Mouse (Mus musculus): Measurements from ENCODE around the gene Rasgef1c. TPM values are rescaled to one million over a fixed set of nuclear protein-coding genes. Genes with fewer than 3 reads are reported as not detected.

Rasgef1c gene
- total and polyA plus RNA-seq, 2 experiments from 2014 or later = not detected

DNA sequence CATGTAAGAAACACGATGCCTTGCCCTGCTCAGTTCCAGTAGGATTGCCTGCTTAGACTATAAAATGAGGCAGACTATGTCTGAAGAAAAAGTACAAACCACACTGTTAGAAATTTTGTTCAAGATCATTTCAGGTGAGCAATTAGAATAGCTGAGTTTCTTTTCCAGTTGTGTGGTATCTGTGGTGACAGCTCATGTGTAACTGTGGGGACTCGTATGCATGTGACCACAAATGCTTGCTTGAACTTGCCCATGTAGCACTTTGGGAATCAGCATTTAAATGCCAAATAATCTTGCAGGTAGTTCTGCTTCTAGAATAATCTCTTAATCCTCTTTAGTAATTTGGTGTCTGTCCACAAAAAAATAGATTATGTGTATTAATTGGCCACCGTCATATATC, 18.2 kb upstream of the Rasgef1c start:
- H3K4me1 ChIP-seq (ENCODE audit: control insufficient read depth, insufficient read depth) = peaks cover 2% of the 10 kb centered on the region; the same call in 1 of the 2 replicates
- DNase-seq (ENCODE audit: low spot score) (no peak), ATAC-seq (ENCODE audit: insufficient read depth, low read depth) (no peak)
- no peak overlapping the region for H3K4me3 ChIP-seq (ENCODE audit: low read depth, low read length)
- no peaks in the 10 kb centered on the region for H3K27me3 ChIP-seq (ENCODE audit: control insufficient read depth, insufficient read depth, low read length)
- no peaks in the 10 kb centered on the region for H3K9me3 ChIP-seq (replicated peaks; ENCODE audit: control insufficient read depth, low read length)
- H3K4me2 ChIP-seq (ENCODE audit: low read depth, low read length) = no peak overlapping the region
- no peak overlapping the region for H3K9ac ChIP-seq (replicated peaks; ENCODE audit: low read depth, low read length)
- peaks cover 81% of the 10 kb centered on the region for H3K36me3 ChIP-seq (replicated peaks; ENCODE audit: control insufficient read depth, insufficient read depth, low read length)
- 90% methylated on average over 3 of the region's 3 CpGs for WGBS
- TF ChIP-seq CTCF (IDR thresholded peaks at IDR 0.05; ENCODE audit: low read depth) (no peak), EP300 (IDR thresholded peaks at IDR 0.05; ENCODE audit: low read depth) (no peak)
- H3K27ac ChIP-seq (ENCODE audit: low read depth) = no peak overlapping the region

DNA sequence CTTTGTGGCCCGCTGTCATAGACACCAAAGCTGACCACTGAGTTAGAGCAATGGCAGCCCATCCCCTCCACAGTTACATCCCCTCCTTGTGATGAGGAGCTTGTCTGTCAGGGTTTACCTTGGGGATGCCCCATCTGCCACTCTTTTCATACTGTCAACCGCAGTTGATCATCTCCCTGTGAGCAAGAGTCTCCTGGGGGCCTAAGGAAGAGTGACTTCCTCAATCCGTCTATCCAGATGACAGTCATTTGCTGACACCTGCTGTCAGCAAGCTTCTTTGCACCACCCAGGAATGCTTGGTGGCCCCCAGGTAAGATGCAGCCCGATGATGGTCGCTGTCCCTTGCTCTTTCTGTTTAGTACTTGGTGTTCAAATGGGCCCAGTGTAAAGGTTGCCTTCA, 13.2 kb upstream of the Rasgef1c start:
- H3K9me3 ChIP-seq (replicated peaks; ENCODE audit: control insufficient read depth, low read length) = no peaks in the 10 kb centered on the region
- no peak for ATAC-seq (ENCODE audit: insufficient read depth, low read depth)
- TF ChIP-seq EP300 (IDR thresholded peaks at IDR 0.05; ENCODE audit: low read depth) = no peak
- TF ChIP-seq CTCF (IDR thresholded peaks at IDR 0.05; ENCODE audit: low read depth) = no peak
- H3K36me3 ChIP-seq (replicated peaks; ENCODE audit: control insufficient read depth, insufficient read depth, low read length) = peaks cover 55% of the 10 kb centered on the region
- H3K4me2 ChIP-seq (ENCODE audit: low read depth, low read length) = no peak overlapping the region
- H3K27me3 ChIP-seq (ENCODE audit: control insufficient read depth, insufficient read depth, low read length) = no peaks in the 10 kb centered on the region
- H3K27ac ChIP-seq (ENCODE audit: low read depth) = no peak overlapping the region
- H3K4me1 ChIP-seq (ENCODE audit: control insufficient read depth, insufficient read depth) = no peaks in the 10 kb centered on the region
- no peak for DNase-seq (ENCODE audit: low spot score)
- WGBS = 73% methylated on average over 5 of the region's 5 CpGs
- H3K9ac ChIP-seq (replicated peaks; ENCODE audit: low read depth, low read length) = no peak overlapping the region
- no peak overlapping the region for H3K4me3 ChIP-seq (ENCODE audit: low read depth, low read length)

DNA sequence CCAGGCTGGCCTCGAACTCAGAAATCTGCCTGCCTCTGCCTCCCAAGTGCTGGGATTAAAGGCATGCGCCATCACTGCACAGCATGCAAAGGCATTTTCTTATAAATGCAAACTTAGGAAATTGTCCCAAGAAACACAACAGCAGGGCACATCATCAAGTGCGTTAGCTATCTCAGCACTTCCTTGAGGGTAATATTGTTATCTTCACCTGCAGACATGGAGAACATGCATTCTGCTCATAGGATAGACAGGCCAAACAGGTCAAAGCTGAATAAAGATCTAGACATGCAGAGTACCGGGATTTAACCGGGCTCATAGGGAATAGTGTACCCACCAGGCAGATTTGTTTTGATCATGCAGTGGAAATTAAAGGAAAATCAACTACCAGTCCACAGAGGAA, 9.6 kb upstream of the Rasgef1c start:
- Histone ChIP-seq H3K9me3 (replicated peaks; ENCODE audit: control insufficient read depth, low read length) (no peaks in the 10 kb centered on the region), H3K4me1 (ENCODE audit: control insufficient read depth, insufficient read depth) (no peaks in the 10 kb centered on the region), H3K27ac (ENCODE audit: low read depth) (no peak overlapping the region), H3K4me2 (ENCODE audit: low read depth, low read length) (no peak overlapping the region), H3K36me3 (replicated peaks; ENCODE audit: control insufficient read depth, insufficient read depth, low read length) (peaks cover 24% of the 10 kb centered on the region), H3K9ac (replicated peaks; ENCODE audit: low read depth, low read length) (no peak overlapping the region), H3K27me3 (ENCODE audit: control insufficient read depth, insufficient read depth, low read length) (no peaks in the 10 kb centered on the region), H3K4me3 (ENCODE audit: low read depth, low read length) (no peak overlapping the region)
- no peak for ATAC-seq (ENCODE audit: insufficient read depth, low read depth)
- TF ChIP-seq EP300 (IDR thresholded peaks at IDR 0.05; ENCODE audit: low read depth) = no peak
- no peak for TF ChIP-seq CTCF (IDR thresholded peaks at IDR 0.05; ENCODE audit: low read depth)
- WGBS = 82% methylated on average over 5 of the region's 5 CpGs
- no peak for DNase-seq (ENCODE audit: low spot score)

- no peak for DNase-seq (ENCODE audit: low spot score)
- H3K4me2 ChIP-seq (ENCODE audit: low read depth, low read length) = no peak overlapping the region
- H3K9ac ChIP-seq (replicated peaks; ENCODE audit: low read depth, low read length) = no peak overlapping the region
- ATAC-seq (ENCODE audit: insufficient read depth, low read depth) = no peak
- no peaks in the 10 kb centered on the region for H3K4me1 ChIP-seq (ENCODE audit: control insufficient read depth, insufficient read depth)
- 0 out of 2 replicates have a peak, but pooled peaks cover under 1% of the 10 kb centered on the region for H3K27me3 ChIP-seq (ENCODE audit: control insufficient read depth, insufficient read depth, low read length)
- no peak overlapping the region for H3K27ac ChIP-seq (ENCODE audit: low read depth)
- H3K9me3 ChIP-seq (replicated peaks; ENCODE audit: control insufficient read depth, low read length) = 0 out of 2 replicates have a peak, but pooled peaks cover 4% of the 10 kb centered on the region
- no peak overlapping the region for H3K4me3 ChIP-seq (ENCODE audit: low read depth, low read length)
- TF ChIP-seq CTCF (IDR thresholded peaks at IDR 0.05; ENCODE audit: low read depth) (no peak), EP300 (IDR thresholded peaks at IDR 0.05; ENCODE audit: low read depth) (no peak)
- WGBS = 53% methylated on average over 11 of the region's 11 CpGs
- peaks cover 10% of the 10 kb centered on the region; the same call in 1 of the 2 replicates for H3K36me3 ChIP-seq (replicated peaks; ENCODE audit: control insufficient read depth, insufficient read depth, low read length)
These were observed 7.8 kb upstream of the Rasgef1c start for GRCm38 (mm10) chr11:49893806-49894205.

DNA sequence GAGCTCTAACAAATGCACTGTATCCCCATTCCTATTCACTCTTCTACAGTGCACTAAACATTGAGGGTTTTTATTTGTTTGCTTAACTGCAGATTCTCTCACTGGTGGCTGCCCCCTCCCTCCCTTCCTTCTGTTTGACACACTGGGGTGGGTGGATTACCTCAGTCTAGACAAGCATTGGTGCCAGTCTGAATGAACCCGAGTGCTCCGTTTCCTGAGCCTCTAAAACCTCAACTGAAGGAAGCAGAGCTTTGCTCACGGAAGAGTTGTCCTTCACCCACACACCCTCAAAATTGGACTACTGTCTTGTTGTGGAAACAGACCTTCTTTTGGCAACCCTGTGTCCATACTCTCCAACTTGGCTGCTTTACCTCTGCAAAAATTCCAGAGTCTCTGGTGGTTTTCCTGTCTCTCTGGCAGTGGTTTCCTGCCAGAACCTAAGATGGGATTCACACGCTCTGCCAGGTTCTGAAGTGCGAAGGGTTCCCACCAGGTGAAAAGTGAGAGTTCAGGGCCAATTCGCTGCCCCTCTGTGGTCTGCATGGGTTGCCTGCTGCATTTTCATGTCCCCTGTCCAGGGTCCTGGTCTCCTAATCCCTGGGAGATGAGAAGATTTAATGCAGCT, 5.6 kb upstream of the Rasgef1c start:
- no peak for DNase-seq (ENCODE audit: low spot score)
- 41% methylated on average over 6 of the region's 6 CpGs for WGBS

GRCm38 (mm10) chr11:49900043-49900442, 1.6 kb upstream of the Rasgef1c start:
- no peaks in the 10 kb centered on the region for H3K36me3 ChIP-seq (replicated peaks; ENCODE audit: control insufficient read depth, insufficient read depth, low read length)
- TF ChIP-seq CTCF (IDR thresholded peaks at IDR 0.05; ENCODE audit: low read depth) = no peak
- no peak for TF ChIP-seq EP300 (IDR thresholded peaks at IDR 0.05; ENCODE audit: low read depth)
- H3K4me1 ChIP-seq (ENCODE audit: control insufficient read depth, insufficient read depth) = peaks cover 4% of the 10 kb centered on the region; the same call in 1 of the 2 replicates
- 29% methylated on average over 6 of the region's 6 CpGs for WGBS
- ATAC-seq (ENCODE audit: insufficient read depth, low read depth) (no peak), DNase-seq (ENCODE audit: low spot score) (no peak)
- H3K9ac ChIP-seq (replicated peaks; ENCODE audit: low read depth, low read length) = no peak overlapping the region
- H3K4me2 ChIP-seq (ENCODE audit: low read depth, low read length) = no peak overlapping the region
- H3K27me3 ChIP-seq (ENCODE audit: control insufficient read depth, insufficient read depth, low read length) = peaks cover 44% of the 10 kb centered on the region
- H3K9me3 ChIP-seq (replicated peaks; ENCODE audit: control insufficient read depth, low read length) = 0 out of 2 replicates have a peak, but pooled peaks cover 4% of the 10 kb centered on the region
- H3K4me3 ChIP-seq (ENCODE audit: low read depth, low read length) = no peak overlapping the region
- no peak overlapping the region for H3K27ac ChIP-seq (ENCODE audit: low read depth)

More for the DNA sequence above, 5.6 kb upstream of the Rasgef1c start:
- Histone ChIP-seq H3K9ac (replicated peaks; ENCODE audit: low read depth, low read length) (no peak overlapping the region), H3K4me3 (ENCODE audit: low read depth, low read length) (no peak overlapping the region), H3K9me3 (replicated peaks; ENCODE audit: control insufficient read depth, low read length) (0 out of 2 replicates have a peak, but pooled peaks cover 4% of the 10 kb centered on the region), H3K4me2 (ENCODE audit: low read depth, low read length) (no peak overlapping the region), H3K36me3 (replicated peaks; ENCODE audit: control insufficient read depth, insufficient read depth, low read length) (no peaks in the 10 kb centered on the region), H3K4me1 (ENCODE audit: control insufficient read depth, insufficient read depth) (no peaks in the 10 kb centered on the region), H3K27me3 (ENCODE audit: control insufficient read depth, insufficient read depth, low read length) (peaks cover 22% of the 10 kb centered on the region), H3K27ac (ENCODE audit: low read depth) (no peak overlapping the region)
- no peak for ATAC-seq (ENCODE audit: insufficient read depth, low read depth)
- TF ChIP-seq CTCF (IDR thresholded peaks at IDR 0.05; ENCODE audit: low read depth) (no peak), EP300 (IDR thresholded peaks at IDR 0.05; ENCODE audit: low read depth) (no peak)

Data from heart, postnatal 0 days (tissue).